In genomic region chr11:64051195-64051968, GRCm38 (mm10) we compare ENCODE assay signal across 10 mouse cellular contexts. TPM values are rescaled to one million over a fixed set of nuclear protein-coding genes. Genes with fewer than 3 reads are reported as not detected.
A peak's percentile ranks its signal among the peaks of the same experiment; 100 is the strongest.
DNase-seq lines count a peak whose midpoint lies in the region; ATAC-seq and TF ChIP-seq lines count a peak whose summit lies in the region.
"Had no signal": no experiment of that assay in that cellular context is flagged by ENCODE, and none has a peak within 500 bp of the region (broad histone marks: within the 10 kb centered on the region; RNA-seq: fewer than 3 reads in every experiment).

No protein-coding gene starts in this region.

- H3K27me3 ChIP-seq in neural tube, embryonic 11.5 days (ENCODE audit: control insufficient read depth, insufficient read depth, low read length), result no peaks in the 10 kb centered on the region
- H3K27me3 ChIP-seq in forebrain, embryonic 16.5 days (replicated peaks; ENCODE audit: control insufficient read depth, insufficient read depth, low read length), result no peaks in the 10 kb centered on the region
- H3K27me3 ChIP-seq: limb, embryonic 15.5 days; Patski had no signal

- no peaks in the 10 kb centered on the region for H3K9me3 ChIP-seq in neural tube, embryonic 11.5 days (ENCODE audit: control insufficient read depth, low read length)
- H3K9me3 ChIP-seq in forebrain, embryonic 16.5 days (ENCODE audit: control insufficient read depth, low read length), result no peaks in the 10 kb centered on the region
- H3K9me3 ChIP-seq: limb, embryonic 15.5 days had no signal

- no peak for TF ChIP-seq POLR2A in lung, adult 2 months (IDR thresholded peaks at IDR 0.05; ENCODE audit: borderline replicate concordance, extremely low read depth, low read depth, low read length)

- no peak overlapping the region for H3K27ac ChIP-seq in neural tube, embryonic 11.5 days (ENCODE audit: low read depth, low read length)
- H3K27ac ChIP-seq in forebrain, embryonic 16.5 days (ENCODE audit: low read length), result no peak overlapping the region
- H3K27ac ChIP-seq in gastrocnemius, adult 2 months, result no peak overlapping the region
- H3K27ac ChIP-seq: limb, embryonic 15.5 days had no signal

- H3K36me3 ChIP-seq in neural tube, embryonic 11.5 days (ENCODE audit: control insufficient read depth, insufficient read depth, low read length), result no peaks in the 10 kb centered on the region
- no peaks in the 10 kb centered on the region for H3K36me3 ChIP-seq in forebrain, embryonic 16.5 days (ENCODE audit: control insufficient read depth, insufficient read depth)
- H3K36me3 ChIP-seq: limb, embryonic 15.5 days had no signal

- intact Hi-C loops in gastrocnemius, adult 2 months (cut with DNase I), result no loop called here

- 69% methylated on average over 9 of the region's 9 CpGs for WGBS in neural tube, embryonic 11.5 days
- WGBS in forebrain, embryonic 16.5 days, result 10% methylated on average over 9 of the region's 9 CpGs
- 42% methylated on average over 9 of the region's 9 CpGs for WGBS in lung, adult 2 months

- peak; percentile 36 for DNase-seq in neural tube, embryonic 11.5 days (ENCODE audit: low spot score)
- no peak for DNase-seq in neural tube, embryonic 10.5 days (ENCODE audit: extremely low spot score, low spot score)
- DNase-seq in lung, adult 2 months, result peak; percentile 53
- peak; percentile 11 for DNase-seq in right cerebral cortex, postnatal 25 days
- DNase-seq in gastrocnemius, adult 2 months, result no peak
- no peak for DNase-seq in cerebellum, adult 11 months

- H3K4me1 ChIP-seq in neural tube, embryonic 11.5 days (ENCODE audit: control insufficient read depth, insufficient read depth, low read length), result no peaks in the 10 kb centered on the region
- peaks cover 11% of the 10 kb centered on the region for H3K4me1 ChIP-seq in forebrain, embryonic 16.5 days (replicated peaks; ENCODE audit: control insufficient read depth, insufficient read depth, low read length)
- H3K4me1 ChIP-seq in lung, adult 2 months (ENCODE audit: control insufficient read depth, insufficient read depth, low read length), result peaks cover 5% of the 10 kb centered on the region; the same call in 1 of the 2 replicates
- H3K4me1 ChIP-seq: limb, embryonic 15.5 days had no signal

- ATAC-seq in neural tube, embryonic 11.5 days (ENCODE audit: insufficient read depth, low FRiP score, low TSS enrichment), result peak; percentile 20; the same call in 1 of the 2 replicates
- peak; percentile 95 for ATAC-seq in forebrain, embryonic 16.5 days
- ATAC-seq in erythroid progenitor cell, adult 5-6 weeks (replicated peaks; ENCODE audit: low FRiP score, poor library complexity, severe bottlenecking), result no peak
- ATAC-seq: Patski had no signal

- no peak overlapping the region for H3K9ac ChIP-seq in neural tube, embryonic 11.5 days (ENCODE audit: low read length)
- no peak overlapping the region for H3K9ac ChIP-seq in forebrain, embryonic 16.5 days (replicated peaks; ENCODE audit: low read depth, low read length)
- H3K9ac ChIP-seq: limb, embryonic 15.5 days had no signal

- H3K4me2 ChIP-seq in neural tube, embryonic 11.5 days (ENCODE audit: low read depth), result no peak overlapping the region
- no peak overlapping the region for H3K4me2 ChIP-seq in forebrain, embryonic 16.5 days (ENCODE audit: low read length)
- H3K4me2 ChIP-seq: limb, embryonic 15.5 days had no signal

- no peak for TF ChIP-seq CTCF in lung, adult 2 months (IDR thresholded peaks at IDR 0.05; ENCODE audit: insufficient read depth, low read length)
- no peak for TF ChIP-seq CTCF in gastrocnemius, adult 2 months (IDR thresholded peaks at IDR 0.05)

- no peak overlapping the region for H3K4me3 ChIP-seq in neural tube, embryonic 11.5 days (ENCODE audit: low read depth, low read length)
- no peak overlapping the region for H3K4me3 ChIP-seq in forebrain, embryonic 16.5 days (replicated peaks; ENCODE audit: low read length)
- no peak overlapping the region for H3K4me3 ChIP-seq in lung, adult 2 months (replicated peaks; ENCODE audit: extremely low read depth, low read depth, low read length)
- no peak overlapping the region for H3K4me3 ChIP-seq in gastrocnemius, adult 2 months
- H3K4me3 ChIP-seq: limb, embryonic 15.5 days had no signal

RNA-seq across cellular contexts. Expression of gene Cox10, which starts 27.9 kb away (rescaled TPM):
- 25.9 and 29.4 TPM in 2 replicates for polyA plus RNA-seq in neural tube, embryonic 11.5 days (2014; fragmentation: Nextera tagmentation; extraction: Ambion mirVana)
- 16.9 and 24.6 TPM in 2 replicates for polyA plus RNA-seq in forebrain, embryonic 16.5 days (2015; fragmentation: Nextera tagmentation; extraction: Ambion mirVana)
- polyA plus RNA-seq in lung, adult 2 months (2012; rRNA removed), result 9.6 and 11.0 TPM in 2 replicates
- 10 to 100 TPM; 37.3 to 51.9 TPM for total RNA-seq in gastrocnemius, adult 2 months (2021)
- total RNA-seq in erythroid progenitor cell, adult 5-6 weeks (2015; ENCODE audit: low replicate concordance), result 1.7 and 4.7 TPM in 2 replicates
- 0.08 and 5.4 TPM in 2 replicates for total RNA-seq in erythroid progenitor cell, adult 5-6 weeks (2017; ENCODE audit: low replicate concordance)

Comparison
In these comparisons a context has a peak if more than half of its experiments do, and no peak if none do; other contexts are left out.
1. DNase-seq: peak in neural tube, embryonic 11.5 days (single experiment), lung, adult 2 months (single experiment) and right cerebral cortex, postnatal 25 days (single experiment); none in neural tube, embryonic 10.5 days (single experiment), gastrocnemius, adult 2 months (single experiment) and cerebellum, adult 11 months (single experiment).